Mouse (Mus musculus) embryo, embryonic 11.5 days (tissue): Measurements from ENCODE around the gene Slc29a1.

ENCODE experiments used
- DNase-seq: peaks from one replicate; pipeline ENCODE4 v3.0.0-alpha.2; 2012; ENCODE audit warnings: low read depth, low spot score

Gene Slc29a1

DNA sequence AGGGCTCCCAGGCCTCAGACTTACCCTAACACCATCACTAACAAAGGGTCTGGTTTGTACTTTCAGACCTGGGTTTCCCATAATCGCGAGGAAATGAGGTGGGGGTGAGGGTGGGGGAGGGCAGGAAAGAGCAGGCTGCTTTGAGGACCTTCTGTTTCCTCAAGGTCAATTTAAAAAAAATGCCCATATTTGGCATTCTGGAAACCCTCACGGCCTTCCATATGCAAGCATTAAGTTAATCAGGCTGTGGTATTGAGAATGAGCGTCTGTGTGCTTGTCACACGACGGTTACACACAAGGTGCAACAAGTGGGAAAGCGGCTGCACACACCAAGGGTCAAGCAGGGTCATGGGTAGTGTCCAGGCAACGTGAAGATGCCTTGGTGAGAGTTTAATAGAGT lies 12.6 kb upstream of the Slc29a1 start:
- no peak for DNase-seq

DNA sequence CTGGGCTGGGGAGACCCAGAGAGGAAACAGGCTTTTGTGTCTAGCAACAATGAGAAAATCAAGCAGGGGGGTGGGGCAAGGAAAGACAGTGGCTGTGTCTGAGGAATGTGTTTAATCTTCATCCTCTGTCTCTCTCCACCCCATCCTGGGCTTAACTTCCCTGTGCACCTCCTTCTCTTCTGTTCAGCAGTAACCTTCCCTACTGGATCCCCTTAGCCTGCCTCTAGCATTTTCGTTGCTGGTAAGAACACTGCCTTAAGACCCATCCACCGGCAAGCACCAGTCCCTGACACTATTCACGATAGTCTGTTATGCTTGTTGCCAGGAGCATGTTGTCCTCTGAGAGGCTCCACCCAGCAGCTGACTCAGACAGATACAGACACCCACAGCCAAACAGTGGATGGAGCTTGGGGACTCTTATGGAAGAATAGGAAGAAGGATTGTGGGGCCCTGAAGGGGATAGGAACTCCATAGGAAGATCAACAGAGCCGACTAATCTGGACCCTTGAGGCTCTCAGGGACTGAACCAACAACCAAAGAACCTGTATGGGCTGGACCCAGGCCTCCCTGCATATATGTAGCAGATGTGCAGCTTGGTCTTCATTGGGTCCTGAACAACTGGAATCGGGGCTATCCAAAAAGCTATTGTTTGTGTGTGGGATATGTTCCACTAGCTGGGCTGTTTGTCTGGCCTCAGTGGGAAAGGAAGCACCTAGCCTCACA lies 10.9 kb upstream of the Slc29a1 start:
- no peak for DNase-seq

DNA sequence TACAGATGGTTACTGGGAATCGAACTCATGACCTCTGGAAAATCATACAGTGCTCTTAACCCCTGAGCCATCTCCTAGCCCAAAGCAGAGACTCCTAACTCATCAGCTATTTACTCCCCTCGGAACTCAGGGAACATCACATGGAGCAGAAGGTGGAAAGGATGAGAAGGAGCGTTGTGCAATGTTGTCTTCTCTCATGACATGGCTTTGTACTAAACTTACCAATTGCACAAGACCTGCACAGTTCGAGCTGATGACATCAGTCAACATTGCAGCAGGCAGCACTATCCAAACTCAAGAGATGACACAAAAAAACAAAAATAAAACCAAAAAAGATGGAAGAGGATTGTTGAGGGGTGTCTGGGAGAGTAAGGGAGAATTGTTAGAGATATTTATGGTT lies 9.0 kb upstream of the Slc29a1 start:
- DNase-seq = no peak

DNA sequence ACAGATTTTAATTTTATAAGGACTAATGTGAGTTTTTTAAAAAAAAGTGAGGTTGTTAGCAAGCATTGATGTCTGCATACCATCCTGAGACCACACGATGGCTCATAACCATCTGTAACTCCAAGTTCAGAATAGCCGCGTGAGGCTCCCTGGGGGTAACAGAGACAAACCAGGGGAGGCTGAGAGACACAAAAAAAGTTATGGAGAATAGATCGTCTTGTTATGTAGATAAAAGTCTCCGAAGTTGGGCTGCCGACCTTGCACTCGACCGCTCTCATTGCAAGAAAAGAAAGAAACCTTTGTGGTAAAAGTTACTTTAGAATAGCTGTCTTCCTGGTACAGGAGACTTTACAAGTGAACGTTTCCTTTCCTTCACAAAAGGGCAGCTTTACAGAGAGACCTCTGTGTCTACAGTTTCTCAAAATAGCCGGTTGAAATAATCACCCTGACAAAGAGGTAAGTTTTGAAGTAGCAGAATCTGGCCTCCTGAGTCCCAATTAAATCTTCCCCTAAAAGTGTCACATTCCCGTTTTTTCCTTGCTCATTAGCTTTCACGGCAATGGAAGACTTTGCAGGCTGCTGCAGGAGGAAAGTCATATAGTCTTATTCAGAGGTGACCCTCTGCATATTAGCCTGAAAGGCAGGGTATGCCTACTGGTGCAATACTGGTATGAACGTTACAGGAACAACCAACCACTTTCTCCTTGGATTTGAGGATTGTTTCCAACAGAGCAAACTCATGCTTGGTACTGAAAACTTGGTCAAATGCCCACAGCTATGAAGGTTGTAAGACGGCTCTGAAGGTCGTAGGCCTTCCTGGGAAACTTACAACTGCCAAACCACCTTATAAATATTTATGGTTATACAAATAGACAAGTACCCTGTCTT lies 7.8 kb upstream of the Slc29a1 start:
- no peak for DNase-seq

DNA sequence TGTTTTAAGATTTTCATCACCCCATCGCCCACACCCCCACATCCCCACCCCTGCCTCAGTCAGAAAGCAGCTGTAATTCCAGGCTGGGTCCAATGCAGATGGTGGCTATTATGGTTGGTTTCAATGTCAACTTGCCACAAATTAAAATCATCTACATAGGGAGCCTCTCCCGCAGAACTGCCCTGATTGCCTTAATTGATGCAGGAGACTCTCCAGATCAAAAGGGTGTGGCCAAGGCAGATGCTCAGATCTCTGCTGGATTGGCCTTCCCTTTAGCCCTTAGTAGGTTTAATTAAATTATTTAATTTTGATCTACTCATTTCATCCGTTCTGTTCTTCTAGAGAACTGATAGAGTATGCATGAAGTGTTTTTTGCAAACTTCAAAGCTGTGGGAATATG lies 3.6 kb upstream of the Slc29a1 start:
- DNase-seq = no peak

DNA sequence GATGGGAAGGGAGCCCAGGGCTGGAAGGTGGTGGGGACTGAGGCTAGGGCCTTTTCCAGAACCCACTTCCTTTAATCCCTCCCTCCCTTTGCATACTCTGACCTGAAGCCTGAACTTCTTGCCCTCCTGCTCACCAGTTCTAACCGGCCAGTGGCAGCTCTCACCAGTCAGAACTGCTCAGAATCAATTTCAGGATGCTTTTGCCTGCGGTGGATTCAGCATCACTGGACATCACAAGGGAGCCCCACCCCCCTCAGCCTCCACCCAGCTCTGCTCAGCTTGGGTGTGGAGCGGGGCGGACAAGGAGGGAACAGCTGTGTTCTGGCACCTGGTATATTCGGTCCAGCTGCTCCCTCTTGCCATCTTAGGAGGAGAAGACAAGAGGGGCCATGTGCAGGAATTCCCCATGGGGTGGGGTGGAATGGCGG lies 2.5 kb upstream of the Slc29a1 start, which contains the start of gene Mymx:
Gene Mymx (minus strand): TSS at position 226 of the 428 bp plus-strand sequence.
- no peak for DNase-seq

DNA sequence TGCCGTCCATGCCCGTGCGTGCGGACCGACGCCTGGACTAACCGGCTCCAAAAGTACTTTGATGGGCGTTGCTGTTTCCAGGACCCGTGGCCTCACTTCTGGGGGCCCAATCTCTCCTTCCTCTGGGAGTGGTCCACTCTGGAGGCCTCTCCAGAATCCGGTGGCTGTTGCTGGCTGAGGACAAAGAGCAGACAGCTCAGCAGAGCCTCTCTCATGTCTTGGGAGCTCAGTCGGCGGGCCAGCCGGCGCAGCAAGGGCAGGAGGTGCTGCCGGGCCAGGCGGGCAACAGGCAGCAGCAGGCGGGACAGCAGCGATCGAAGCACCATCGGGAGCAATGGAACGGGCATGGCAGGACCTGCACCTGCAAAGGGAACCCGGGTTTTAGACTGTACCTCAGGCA lies 1.9 kb upstream of the Slc29a1 start:
- DNase-seq = no peak

DNA sequence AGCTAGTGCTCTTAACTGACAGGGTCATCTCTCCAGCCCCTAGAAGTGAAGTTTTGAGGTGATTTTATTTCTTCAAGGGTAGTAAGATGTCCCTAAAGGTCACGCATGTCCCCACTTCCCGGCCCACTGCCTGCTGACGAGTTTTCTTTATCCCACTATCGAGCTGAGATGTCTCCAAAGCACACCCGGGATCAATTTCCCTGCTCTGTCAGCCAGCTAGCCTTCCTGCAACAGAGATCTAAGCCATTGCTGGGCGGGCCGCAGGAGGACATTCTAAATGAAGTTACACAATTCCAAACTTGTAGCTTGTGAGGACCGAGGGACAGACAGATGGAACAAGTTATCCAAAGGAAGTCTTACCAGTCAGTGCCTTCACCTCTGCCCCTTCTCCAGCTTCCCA lies 861 bp upstream of the Slc29a1 start:
- no peak for DNase-seq

DNA sequence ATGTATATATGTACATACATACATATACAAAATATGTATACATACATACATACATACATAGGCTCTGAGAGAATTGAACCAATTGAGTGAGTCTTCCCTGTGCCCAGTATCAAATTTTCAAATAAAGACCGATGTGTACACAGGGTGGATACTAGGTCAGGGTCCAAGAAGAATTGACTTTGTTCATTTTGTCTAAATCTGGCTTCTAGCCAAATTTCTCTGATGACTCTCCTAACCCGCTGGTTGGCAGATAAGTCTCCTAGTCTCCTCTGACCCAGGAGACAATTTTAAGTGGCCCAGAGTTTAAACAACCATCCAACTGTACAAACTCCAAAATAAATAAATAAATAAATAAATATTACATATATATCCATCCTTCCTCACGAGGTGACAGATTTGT lies 515 bp downstream of the Slc29a1 start:
- DNase-seq = no peak

DNA sequence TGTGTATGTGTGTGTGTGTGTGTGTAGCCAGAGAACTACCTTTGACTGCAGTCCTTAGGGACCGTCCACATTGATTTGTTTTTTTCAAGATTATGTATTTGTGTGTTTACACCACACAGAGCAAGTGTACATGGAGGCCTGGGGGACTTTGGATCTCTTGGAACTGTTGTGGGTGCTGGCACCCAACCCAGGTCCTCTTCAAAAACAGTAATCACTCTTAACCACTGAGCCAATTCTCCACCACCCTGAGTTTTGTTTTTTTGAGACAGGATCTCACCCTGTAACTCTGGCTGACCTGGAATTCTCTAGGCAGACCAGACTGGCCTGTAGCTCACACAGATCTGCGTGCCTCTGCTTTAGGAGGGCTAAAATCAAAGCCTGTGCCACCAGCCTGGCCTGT lies 1.0 kb downstream of the Slc29a1 start:
- DNase-seq = no peak

DNA sequence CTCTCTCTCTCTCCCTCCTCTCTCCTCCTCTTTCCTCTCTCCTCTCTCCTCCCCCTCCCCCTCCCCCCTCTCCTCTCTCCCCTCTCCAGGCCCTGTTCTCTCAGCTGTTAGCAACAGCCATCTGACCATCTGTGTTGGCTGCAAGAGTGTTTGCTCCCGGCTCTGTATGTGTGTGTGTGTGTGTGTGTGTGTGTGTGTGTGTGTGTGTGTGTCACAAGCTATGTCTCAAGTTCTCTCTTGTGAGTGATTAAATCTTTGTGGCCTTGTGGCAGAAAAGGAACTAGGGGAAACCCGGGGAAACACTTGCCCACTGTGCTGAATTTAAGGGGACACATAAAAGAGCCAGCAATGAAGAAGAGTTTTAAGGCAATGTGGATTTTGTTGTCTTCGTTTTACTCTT lies 1.6 kb downstream of the Slc29a1 start:
- DNase-seq = no peak

DNA sequence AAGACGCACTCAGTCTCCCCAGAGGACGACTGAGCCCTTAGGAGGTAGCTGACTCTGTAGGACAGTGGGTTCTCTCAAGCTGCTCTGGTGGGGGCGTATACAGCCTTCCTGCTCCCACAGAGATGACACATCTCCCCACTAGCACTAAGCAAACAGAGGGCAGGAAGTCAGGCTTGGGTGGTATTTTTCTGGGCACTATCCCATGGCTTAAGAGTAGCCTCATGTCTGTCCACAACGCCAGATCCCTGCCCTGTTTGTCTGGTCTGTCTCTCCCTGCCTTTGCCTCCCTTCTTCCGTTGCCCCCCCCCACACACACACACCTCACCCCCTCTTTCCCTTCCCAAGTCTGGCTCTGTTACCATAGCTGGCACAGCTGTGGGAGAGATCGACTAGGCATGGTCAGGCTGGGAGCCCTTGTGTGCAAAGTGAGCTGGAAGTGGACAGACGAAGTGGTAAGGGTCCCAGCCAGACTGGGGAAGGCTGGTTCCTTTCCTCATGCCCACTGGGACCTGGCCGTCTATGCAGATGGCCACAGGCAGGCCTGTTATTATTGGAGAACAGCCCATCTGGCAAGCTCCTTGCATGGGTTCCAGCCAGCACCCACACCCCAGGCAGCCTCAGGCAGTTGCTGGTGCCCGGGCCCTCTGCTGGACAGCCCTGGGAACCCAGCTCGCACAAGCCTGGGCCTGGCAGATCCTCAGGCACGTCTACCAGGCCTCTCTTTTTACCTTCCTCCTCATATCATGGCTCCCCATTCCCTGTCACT lies 2.6 kb downstream of the Slc29a1 start:
- DNase-seq = no peak

DNA sequence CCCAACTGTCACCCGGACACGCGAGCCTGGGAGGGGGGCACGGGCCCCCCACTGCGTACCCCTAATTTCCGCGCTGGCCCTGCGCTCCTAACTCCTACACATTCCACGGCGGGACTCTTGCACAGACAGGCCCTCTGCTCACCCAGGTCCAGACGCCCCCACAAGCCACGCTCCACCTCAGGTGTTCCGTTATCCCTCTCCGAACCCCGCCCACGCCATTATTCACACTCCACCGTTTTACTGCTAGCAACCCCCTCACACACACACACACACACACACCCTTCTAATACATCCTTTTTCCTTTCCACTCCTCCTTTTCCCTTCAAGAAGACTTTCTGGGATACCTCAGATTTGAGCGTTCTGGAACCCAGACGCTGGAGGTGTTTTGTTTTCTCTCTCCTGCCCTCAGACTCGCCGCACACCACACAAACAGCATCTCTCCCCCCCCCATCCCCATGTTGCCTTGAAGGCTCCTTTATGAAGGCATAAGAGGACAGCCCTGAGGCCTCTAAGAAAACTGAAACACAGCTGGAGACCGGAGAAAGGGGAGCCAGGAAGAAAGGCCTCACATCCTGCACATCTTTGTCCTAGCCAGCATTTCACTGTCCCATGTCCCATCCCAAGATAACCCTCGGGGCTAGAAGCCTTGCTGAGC lies 3.5 kb downstream of the Slc29a1 start:
- no peak for DNase-seq

DNA sequence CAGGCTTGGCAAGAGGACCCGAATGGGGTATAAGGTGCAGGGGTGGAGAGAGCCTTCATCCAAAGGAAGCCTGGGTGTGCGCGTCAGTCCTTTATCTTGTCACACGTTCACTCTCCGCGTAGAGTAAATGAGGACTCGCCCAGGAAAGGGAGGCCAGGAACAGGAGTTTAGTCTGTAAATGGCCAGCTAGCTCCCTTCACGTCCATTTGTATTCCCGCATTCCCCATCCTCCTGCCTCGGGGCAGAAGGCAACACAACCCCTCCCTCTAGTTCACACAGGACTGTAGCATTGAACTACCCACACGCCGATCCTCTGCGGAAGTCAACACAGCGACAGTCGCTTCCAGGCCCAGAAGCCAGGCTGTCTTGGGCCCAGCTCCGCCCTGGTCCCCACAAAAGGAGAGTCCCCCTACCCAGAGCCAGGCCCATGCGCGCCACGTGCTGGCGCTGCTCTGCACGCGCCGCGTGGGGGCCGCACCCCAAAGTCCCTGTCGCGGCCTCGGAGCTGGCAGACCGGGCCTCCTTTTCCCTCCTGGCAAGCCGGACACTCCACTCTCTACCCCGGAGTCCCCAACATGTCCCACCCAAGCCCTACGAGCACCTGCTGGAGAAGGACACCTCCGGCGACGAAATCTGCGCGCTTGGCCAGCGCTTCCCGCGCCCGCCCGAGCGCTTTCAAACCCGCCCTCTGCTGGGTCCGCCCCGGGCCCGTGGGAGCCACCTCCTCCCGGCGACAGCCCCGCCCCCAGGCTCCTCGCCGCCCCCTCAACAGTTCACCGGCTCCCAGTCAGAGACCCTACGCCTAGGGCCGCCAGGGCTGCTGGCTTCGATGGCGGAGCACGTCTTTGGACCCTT lies 4.3 kb downstream of the Slc29a1 start:
- no peak for DNase-seq

DNA sequence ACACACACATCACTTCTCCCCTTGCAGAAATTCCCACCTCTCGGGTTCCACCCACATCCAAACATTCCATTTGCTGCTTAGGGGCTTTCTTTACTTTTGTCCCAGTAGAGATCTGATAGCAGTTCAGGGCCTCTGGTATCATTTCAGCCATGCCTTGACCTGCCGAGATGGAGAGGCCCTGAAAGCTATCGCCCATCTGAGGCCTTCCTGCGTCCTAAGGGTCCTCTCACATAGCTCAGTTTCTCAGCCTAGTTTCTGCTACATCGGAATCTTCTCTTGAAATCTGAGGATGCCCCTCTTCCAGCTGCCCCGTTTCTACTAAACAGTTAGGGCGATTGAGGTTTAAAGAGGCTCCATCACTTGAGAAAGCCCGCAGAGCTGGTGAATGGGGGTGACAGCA lies 5.2 kb downstream of the Slc29a1 start:
- no peak for DNase-seq

DNA sequence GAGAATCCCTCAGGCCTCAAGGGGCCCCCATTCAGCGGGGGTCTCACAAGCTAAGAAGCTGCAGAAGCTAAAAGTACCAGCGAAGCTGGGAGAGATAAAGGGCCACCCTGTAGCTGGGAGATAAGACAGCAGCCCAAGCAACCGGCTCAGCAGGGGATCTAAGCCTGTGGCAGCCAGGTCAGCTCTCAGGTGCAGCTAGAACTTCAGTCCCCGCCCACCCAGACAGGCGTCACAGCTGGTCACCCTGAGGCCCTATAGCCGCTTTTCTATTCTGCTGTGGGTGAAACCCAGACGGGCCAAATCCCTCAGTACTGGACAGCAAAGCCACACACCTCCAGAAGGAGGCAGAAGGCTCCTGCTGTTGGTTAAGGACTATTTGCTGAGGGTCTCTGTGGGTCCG lies 5.9 kb downstream of the Slc29a1 start:
- DNase-seq = no peak

DNA sequence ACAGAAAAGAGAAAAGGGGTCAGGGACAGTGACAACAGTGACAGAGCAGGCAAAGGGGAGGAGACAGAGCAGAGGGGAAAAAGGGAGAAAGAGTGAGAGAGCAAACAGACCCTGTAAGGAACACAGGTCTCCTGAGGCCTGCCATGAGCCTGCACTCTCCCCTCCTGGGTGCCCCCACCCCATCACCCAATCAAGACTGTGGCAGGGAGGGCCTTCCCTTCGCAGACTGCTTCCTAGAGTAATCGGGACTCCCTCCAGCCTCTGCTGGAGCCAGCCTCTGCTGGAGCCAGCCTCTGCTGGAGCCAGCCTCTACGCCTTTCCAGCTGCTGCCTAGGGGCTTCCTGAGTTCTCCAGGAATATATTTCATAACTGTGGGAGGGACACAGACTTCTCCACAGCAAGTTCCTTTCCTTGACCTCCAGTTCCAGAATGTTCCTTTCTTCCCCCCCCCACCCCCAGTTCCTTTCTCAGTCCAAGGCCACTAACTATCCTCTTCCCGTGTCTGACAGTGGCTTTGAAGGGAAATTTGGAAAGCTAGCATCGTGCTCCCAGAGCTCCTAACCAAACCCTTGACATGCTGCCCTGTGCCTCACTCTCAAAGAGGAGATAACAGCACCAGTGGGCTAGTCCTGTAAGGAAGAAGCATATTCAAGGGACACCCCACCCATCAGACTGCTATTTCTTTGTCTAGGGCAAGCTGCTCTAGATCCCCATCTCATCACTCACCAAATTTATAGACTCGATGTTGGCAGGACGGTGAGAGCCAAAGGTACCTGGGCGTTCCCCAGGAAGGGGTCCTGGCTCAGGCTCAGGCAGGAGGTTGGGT lies 6.6 kb downstream of the Slc29a1 start:
- no peak for DNase-seq

DNA sequence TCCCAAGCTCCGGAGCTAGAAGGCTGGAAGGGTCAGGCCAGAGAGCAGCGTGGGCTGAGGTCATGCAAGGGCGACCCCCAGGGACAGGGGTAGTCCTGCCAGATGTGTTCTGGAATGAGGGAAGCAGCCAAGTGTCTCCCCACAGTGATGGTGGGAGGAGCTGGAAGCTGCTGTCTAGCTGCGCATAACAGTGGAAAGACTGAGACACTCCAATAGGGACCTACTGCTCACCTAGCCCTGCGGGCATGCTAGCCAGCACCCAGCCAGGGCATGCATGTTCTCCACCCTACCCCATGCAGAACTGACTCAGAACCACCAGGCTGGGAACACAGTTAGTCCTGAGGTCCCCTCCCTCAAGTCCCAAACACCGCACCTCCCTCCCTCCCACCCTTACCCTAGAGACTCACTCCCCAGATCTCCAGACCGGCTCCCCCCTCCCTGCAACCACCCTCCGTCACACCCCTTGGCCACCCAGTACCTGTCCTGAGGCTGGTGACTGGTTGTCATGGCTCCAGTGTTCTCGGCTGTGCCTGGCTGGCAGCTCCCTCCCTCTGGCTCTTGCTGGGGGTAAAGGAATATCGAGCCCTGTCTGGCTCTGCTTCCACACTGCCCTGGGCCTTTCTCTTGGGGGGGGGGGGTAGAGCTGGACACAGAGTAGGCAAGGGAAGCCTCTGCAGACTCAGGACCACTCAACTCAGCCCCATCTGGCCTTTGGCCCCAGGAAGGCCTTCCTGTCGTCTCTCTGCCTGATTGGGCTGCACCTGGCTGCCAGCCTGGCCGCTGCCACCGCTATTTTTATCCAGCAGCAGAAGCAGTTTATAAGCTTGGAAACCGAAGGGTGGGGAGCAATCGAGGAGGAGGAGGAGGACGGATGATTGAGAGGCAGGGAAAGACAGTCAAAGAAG lies 7.5 kb downstream of the Slc29a1 start:
- no peak for DNase-seq

DNA sequence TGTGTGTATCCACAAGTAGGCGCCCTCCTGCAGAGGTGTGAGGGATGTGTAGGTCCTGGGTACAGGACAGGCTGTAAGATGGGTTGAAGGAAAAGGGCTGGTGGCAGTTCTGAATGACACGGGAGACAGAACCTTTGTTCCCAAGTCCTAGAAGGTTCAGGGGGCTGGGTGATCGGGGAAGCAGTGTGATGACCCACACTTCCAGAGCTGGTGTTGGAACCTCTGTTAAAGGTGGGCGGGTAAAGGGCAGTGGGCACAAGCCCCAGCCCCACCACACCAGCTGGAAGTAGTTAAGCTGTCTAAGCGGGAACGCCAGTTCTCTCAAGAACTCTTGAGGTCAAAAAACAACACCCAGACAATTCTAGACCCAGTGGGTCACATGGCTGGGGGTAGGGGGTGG lies 9.0 kb downstream of the Slc29a1 start:
- no peak for DNase-seq
